Mouse (Mus musculus): ENCODE measurements around the gene Zfp84. TPM values are rescaled to one million over a fixed set of nuclear protein-coding genes. Genes with fewer than 3 reads are reported as not detected.

The Zfp84 gene
- polyA plus RNA-seq, 1 experiment from 2014 or later = 5.1 TPM

GRCm38 (mm10) chr7:29777372-29777771 lies 9.0 kb downstream of the Zfp84 start:
- no peak overlapping the region for H3K4me3 ChIP-seq
- no peaks in the 10 kb centered on the region for H3K27me3 ChIP-seq (replicated peaks)
- H3K27ac ChIP-seq = no peak overlapping the region
- WGBS (ENCODE audit: insufficient replicate concordance) = 92% methylated on average over 10 of the region's 10 CpGs
- peaks cover 72% of the 10 kb centered on the region for H3K36me3 ChIP-seq
- H3K9me3 ChIP-seq (replicated peaks) = peaks cover 16% of the 10 kb centered on the region
- H3K4me1 ChIP-seq = no peaks in the 10 kb centered on the region
- H3K4me2 ChIP-seq = no peak overlapping the region
- no peak overlapping the region for H3K9ac ChIP-seq
- no peak for ATAC-seq

- H3K4me1 ChIP-seq = peaks cover 21% of the 10 kb centered on the region; the same call in 1 of the 2 replicates
- peak within 1 kb of the TSS; percentile 78 for H3K9ac ChIP-seq
- no peaks in the 10 kb centered on the region for H3K27me3 ChIP-seq (replicated peaks)
- no peaks in the 10 kb centered on the region for H3K9me3 ChIP-seq (replicated peaks)
- peaks cover 12% of the 10 kb centered on the region for H3K36me3 ChIP-seq
- H3K4me3 ChIP-seq = peak within 1 kb of the TSS; percentile 73
- under 1% methylated on average over 45 of the region's 45 CpGs for WGBS (ENCODE audit: insufficient replicate concordance)
- H3K4me2 ChIP-seq = peak within 1 kb of the TSS; percentile 95
- peak; percentile 90 for ATAC-seq
- peak within 1 kb of the TSS; percentile 55; the same call in 1 of the 2 replicates for H3K27ac ChIP-seq
These were observed 15.7 kb downstream of the Zfp84 start, which contains the start of gene Zfp30 for GRCm38 (mm10) chr7:29783871-29784551. Gene Zfp30 (plus strand): TSS chr7:29783998.

GRCm38 (mm10) chr7:29785023-29785422 lies 16.7 kb downstream of the Zfp84 start:
- peaks cover 15% of the 10 kb centered on the region for H3K36me3 ChIP-seq
- no peak overlapping the region for H3K9ac ChIP-seq
- H3K27me3 ChIP-seq (replicated peaks) = no peaks in the 10 kb centered on the region
- H3K4me1 ChIP-seq = peaks cover 21% of the 10 kb centered on the region; the same call in 1 of the 2 replicates
- H3K4me3 ChIP-seq = no peak overlapping the region
- WGBS (ENCODE audit: insufficient replicate concordance) = 60% methylated on average over 8 of the region's 8 CpGs
- no peak for ATAC-seq
- no peaks in the 10 kb centered on the region for H3K9me3 ChIP-seq (replicated peaks)
- peak overlapping the region; percentile 95 for H3K4me2 ChIP-seq
- H3K27ac ChIP-seq = no peak overlapping the region

- Histone ChIP-seq H3K27ac (no peak overlapping the region), H3K27me3 (replicated peaks) (no peaks in the 10 kb centered on the region), H3K4me2 (0 out of 2 replicates have a peak overlapping the region, but pooled peaks have one; percentile 95), H3K9me3 (replicated peaks) (no peaks in the 10 kb centered on the region), H3K9ac (no peak overlapping the region), H3K4me3 (no peak overlapping the region), H3K36me3 (peaks cover 20% of the 10 kb centered on the region), H3K4me1 (peaks cover 21% of the 10 kb centered on the region; the same call in 1 of the 2 replicates)
- no peak for ATAC-seq
- WGBS (ENCODE audit: insufficient replicate concordance) = 72% methylated on average over 5 of the region's 5 CpGs
These were observed 17.5 kb downstream of the Zfp84 start for GRCm38 (mm10) chr7:29785888-29786287.

- WGBS (ENCODE audit: insufficient replicate concordance) = 34% methylated on average over 27 of the region's 27 CpGs
- H3K4me3 ChIP-seq = no peak overlapping the region
- no peaks in the 10 kb centered on the region for H3K4me1 ChIP-seq
- H3K9ac ChIP-seq = no peak overlapping the region
- peaks cover 26% of the 10 kb centered on the region for H3K36me3 ChIP-seq
- peaks cover 22% of the 10 kb centered on the region for H3K27me3 ChIP-seq (replicated peaks)
- no peak overlapping the region for H3K27ac ChIP-seq
- H3K9me3 ChIP-seq (replicated peaks) = no peaks in the 10 kb centered on the region
- ATAC-seq = no peak
- no peak overlapping the region for H3K4me2 ChIP-seq
These were observed 24.6 kb downstream of the Zfp84 start for GRCm38 (mm10) chr7:29792906-29793305.

- Histone ChIP-seq H3K27ac (no peak overlapping the region), H3K4me2 (no peak overlapping the region), H3K9ac (no peak overlapping the region), H3K4me1 (no peaks in the 10 kb centered on the region), H3K9me3 (replicated peaks) (no peaks in the 10 kb centered on the region), H3K27me3 (replicated peaks) (no peaks in the 10 kb centered on the region), H3K36me3 (no peaks in the 10 kb centered on the region), H3K4me3 (no peak overlapping the region)
- WGBS (ENCODE audit: insufficient replicate concordance) = 63% methylated on average over 5 of the region's 5 CpGs
- ATAC-seq = no peak
These were observed 38.7 kb downstream of the Zfp84 start for GRCm38 (mm10) chr7:29807046-29807445.

- Histone ChIP-seq H3K4me3 (no peak overlapping the region), H3K9ac (no peak overlapping the region), H3K9me3 (replicated peaks) (no peaks in the 10 kb centered on the region), H3K27ac (no peak overlapping the region), H3K27me3 (replicated peaks) (no peaks in the 10 kb centered on the region), H3K4me1 (peaks cover 34% of the 10 kb centered on the region), H3K4me2 (no peak overlapping the region), H3K36me3 (no peaks in the 10 kb centered on the region)
- 76% methylated on average over 1 of the region's 1 CpGs for WGBS (ENCODE audit: insufficient replicate concordance)
- no peak for ATAC-seq
These were observed 43.9 kb downstream of the Zfp84 start for GRCm38 (mm10) chr7:29812244-29812643.

- Histone ChIP-seq H3K27me3 (replicated peaks) (no peaks in the 10 kb centered on the region), H3K4me3 (no peak overlapping the region), H3K4me1 (peaks cover 52% of the 10 kb centered on the region), H3K9ac (no peak overlapping the region), H3K27ac (no peak overlapping the region), H3K9me3 (replicated peaks) (no peaks in the 10 kb centered on the region), H3K4me2 (peak overlapping the region; percentile 90), H3K36me3 (no peaks in the 10 kb centered on the region)
- 72% methylated on average over 2 of the region's 2 CpGs for WGBS (ENCODE audit: insufficient replicate concordance)
- ATAC-seq = no peak
These were observed 46.0 kb downstream of the Zfp84 start for GRCm38 (mm10) chr7:29814381-29814780.

- H3K4me3 ChIP-seq = peak overlapping the region; percentile 76
- peak overlapping the region; percentile 59; the same call in 1 of the 2 replicates for H3K27ac ChIP-seq
- no peaks in the 10 kb centered on the region for H3K27me3 ChIP-seq (replicated peaks)
- peak overlapping the region; percentile 90 for H3K4me2 ChIP-seq
- peak overlapping the region; percentile 69 for H3K9ac ChIP-seq
- no peaks in the 10 kb centered on the region for H3K36me3 ChIP-seq
- 4% methylated on average over 12 of the region's 12 CpGs for WGBS (ENCODE audit: insufficient replicate concordance)
- H3K9me3 ChIP-seq (replicated peaks) = no peaks in the 10 kb centered on the region
- ATAC-seq = peak; percentile 49
- peaks cover 59% of the 10 kb centered on the region for H3K4me1 ChIP-seq
These were observed 46.9 kb downstream of the Zfp84 start for GRCm38 (mm10) chr7:29815061-29815784.

- Histone ChIP-seq H3K27me3 (replicated peaks) (no peaks in the 10 kb centered on the region), H3K9ac (peak within 1 kb of the TSS; percentile 78), H3K36me3 (peaks cover 2% of the 10 kb centered on the region; the same call in 1 of the 2 replicates), H3K4me3 (peak within 1 kb of the TSS; percentile 76), H3K4me1 (peaks cover 59% of the 10 kb centered on the region), H3K9me3 (replicated peaks) (no peaks in the 10 kb centered on the region), H3K27ac (peak within 1 kb of the TSS; percentile 82), H3K4me2 (peak within 1 kb of the TSS; percentile 90)
- WGBS (ENCODE audit: insufficient replicate concordance) = under 1% methylated on average over 26 of the region's 26 CpGs
- peak; percentile 94 for ATAC-seq
These were observed 47.6 kb downstream of the Zfp84 start, which contains the start of gene Zfp790 for GRCm38 (mm10) chr7:29815910-29816429. Gene Zfp790 (plus strand): TSS chr7:29816114.

- WGBS (ENCODE audit: insufficient replicate concordance) = 3% methylated on average over 12 of the region's 12 CpGs
- no peaks in the 10 kb centered on the region for H3K9me3 ChIP-seq (replicated peaks)
- H3K4me3 ChIP-seq = peak overlapping the region; percentile 71
- no peaks in the 10 kb centered on the region for H3K27me3 ChIP-seq (replicated peaks)
- H3K4me2 ChIP-seq = peak overlapping the region; percentile 77
- ATAC-seq = peak; percentile 68
- peaks cover 28% of the 10 kb centered on the region for H3K36me3 ChIP-seq
- H3K4me1 ChIP-seq = peaks cover 53% of the 10 kb centered on the region
- H3K9ac ChIP-seq = peak overlapping the region; percentile 72
- H3K27ac ChIP-seq = peak overlapping the region; percentile 80
These were observed 50.4 kb downstream of the Zfp84 start for GRCm38 (mm10) chr7:29818619-29819254.
